Mouse (Mus musculus) heart, embryonic 12.5 days (tissue): ENCODE measurements around the gene Cbfb. TPM values are rescaled to one million over a fixed set of nuclear protein-coding genes. Genes with fewer than 3 reads are reported as not detected.
"Not testable (repeated sequence)": the region's sequence is repeated elsewhere in the genome, so short reads cannot be mapped to it uniquely, and the experiment has no call there.

Experiments used
- ATAC-seq: fragments of 200-750 bp; cut with Nextera tagmentation; 2 replicates; pipeline ENCODE4 v1.8.0; 2017; ENCODE audit warnings: moderate TSS enrichment, moderate library complexity; ENCODE audit not compliant: insufficient number of reproducible peaks, low FRiP score
- H3K27ac ChIP-seq: fragments of 300-500 bp; sonication (generic); 2 replicates; pipeline ENCODE4 v1.5.1; 2016; ENCODE audit warnings: mild to moderate bottlenecking, moderate library complexity; ENCODE audit not compliant: poor library complexity, severe bottlenecking
- H3K27me3 ChIP-seq: fragments of 300-500 bp; sonication (generic); replicated peaks from 2 replicates; pipeline ENCODE4 v1.6.1; 2016; ENCODE audit warnings: mild to moderate bottlenecking, moderate library complexity
- H3K36me3 ChIP-seq: fragments of 300-500 bp; sonication (generic); 2 replicates; pipeline ENCODE4 v1.6.1; 2016; ENCODE audit warnings: mild to moderate bottlenecking, moderate library complexity
- H3K4me1 ChIP-seq: fragments of 300-500 bp; sonication (generic); replicated peaks from 2 replicates; pipeline ENCODE4 v1.6.1; 2016; ENCODE audit warnings: mild to moderate bottlenecking
- H3K4me2 ChIP-seq: fragments of 300-500 bp; sonication (generic); 2 replicates; pipeline ENCODE4 v1.6.1; 2016; ENCODE audit warnings: mild to moderate bottlenecking, moderate library complexity
- H3K4me3 ChIP-seq: fragments of 300-500 bp; sonication (generic); 2 replicates; pipeline ENCODE4 v1.5.1; 2016; ENCODE audit warnings: mild to moderate bottlenecking
- H3K9ac ChIP-seq: fragments of 300-500 bp; sonication (generic); 2 replicates; pipeline ENCODE4 v1.6.1; 2016; ENCODE audit warnings: mild to moderate bottlenecking, moderate library complexity
- H3K9me3 ChIP-seq: fragments of 300-500 bp; sonication (generic); replicated peaks from 2 replicates; pipeline ENCODE4 v1.6.1; 2016; ENCODE audit warnings: mild to moderate bottlenecking, moderate library complexity
- WGBS: fragments of 180-500 bp; shearing (Covaris S2); methylation state at CpG from one replicate; pipeline ENCODE4 v1.1.7; 2016; 5-methylcytosine and 5-hydroxymethylcytosine counted together
- polyA plus RNA-seq: library from polyadenylated mRNA; unstranded; fragments of >200 nt; fragmentation: Nextera tagmentation; extraction: Ambion mirVana; gene quantifications from 2 replicates; pipeline ENCODE4 v1.2.1, GENCODE M21; 2016

Gene Cbfb
- polyA plus RNA-seq, 1 experiment from 2014 or later: 65.3 TPM

DNA sequence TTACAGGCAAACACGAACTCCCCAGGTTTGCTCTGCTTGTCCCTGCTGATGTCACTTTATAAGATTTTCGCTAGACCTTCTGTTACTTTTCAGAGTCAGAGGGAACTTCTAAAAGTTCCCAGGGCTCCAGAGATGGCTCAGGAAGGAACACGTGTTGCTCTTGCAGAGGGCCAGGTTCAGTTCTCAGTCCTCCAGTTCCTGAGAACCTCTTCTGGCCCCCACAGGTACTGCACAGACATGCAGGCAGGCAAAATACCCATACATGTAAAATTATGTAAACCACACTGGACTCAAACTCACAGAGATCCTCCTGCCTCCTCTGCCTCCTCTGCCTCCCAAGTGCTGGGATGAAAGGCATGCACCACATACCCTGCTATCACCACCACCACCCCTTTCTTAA is 12.4 kb upstream of the Cbfb start:
- Histone ChIP-seq H3K27me3 (peaks cover 3% of the 10 kb centered on the region; the same call in 1 of the 2 replicates), H3K27ac (no peak overlapping the region), H3K9ac (no peak overlapping the region), H3K4me2 (no peak overlapping the region), H3K4me1 (peaks cover 4% of the 10 kb centered on the region), H3K9me3 (no peaks in the 10 kb centered on the region), H3K4me3 (no peak overlapping the region), H3K36me3 (no peaks in the 10 kb centered on the region)
- no peak for ATAC-seq
- 65% methylated on average over 3 of the region's 3 CpGs for WGBS

DNA sequence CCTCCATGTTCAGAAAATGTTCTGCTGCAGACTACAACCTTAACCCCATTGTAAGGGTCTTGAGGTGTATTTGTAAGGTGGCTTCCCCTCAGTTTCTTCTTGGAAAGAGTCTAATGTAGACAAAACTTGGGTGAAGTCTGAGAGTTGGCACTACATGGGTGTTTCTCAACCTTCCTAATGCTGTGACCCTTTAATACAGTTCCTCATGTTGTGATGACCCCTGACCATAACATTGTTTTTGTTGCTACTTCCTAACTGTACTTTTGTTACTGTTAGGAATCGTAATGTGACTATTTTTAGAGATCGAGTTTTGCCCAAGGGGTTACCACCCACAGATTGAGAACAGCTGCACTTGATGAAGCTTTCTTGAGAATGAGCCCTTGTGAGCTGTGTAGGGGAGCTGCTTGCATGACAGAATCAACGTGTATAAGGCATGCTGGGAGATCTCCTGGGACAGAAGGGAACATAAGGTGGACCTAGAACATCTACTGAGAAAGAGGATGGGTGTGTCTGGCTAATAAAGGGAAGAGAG is 9.3 kb upstream of the Cbfb start:
- H3K4me1 ChIP-seq: peaks cover 15% of the 10 kb centered on the region
- WGBS: 51% methylated on average over 3 of the region's 3 CpGs
- ATAC-seq: no peak
- 0 out of 2 replicates have a peak, but pooled peaks cover under 1% of the 10 kb centered on the region for H3K27me3 ChIP-seq
- H3K4me3 ChIP-seq: no peak overlapping the region
- H3K9ac ChIP-seq: no peak overlapping the region
- no peaks in the 10 kb centered on the region for H3K36me3 ChIP-seq
- no peak overlapping the region for H3K4me2 ChIP-seq
- no peaks in the 10 kb centered on the region for H3K9me3 ChIP-seq
- no peak overlapping the region for H3K27ac ChIP-seq

DNA sequence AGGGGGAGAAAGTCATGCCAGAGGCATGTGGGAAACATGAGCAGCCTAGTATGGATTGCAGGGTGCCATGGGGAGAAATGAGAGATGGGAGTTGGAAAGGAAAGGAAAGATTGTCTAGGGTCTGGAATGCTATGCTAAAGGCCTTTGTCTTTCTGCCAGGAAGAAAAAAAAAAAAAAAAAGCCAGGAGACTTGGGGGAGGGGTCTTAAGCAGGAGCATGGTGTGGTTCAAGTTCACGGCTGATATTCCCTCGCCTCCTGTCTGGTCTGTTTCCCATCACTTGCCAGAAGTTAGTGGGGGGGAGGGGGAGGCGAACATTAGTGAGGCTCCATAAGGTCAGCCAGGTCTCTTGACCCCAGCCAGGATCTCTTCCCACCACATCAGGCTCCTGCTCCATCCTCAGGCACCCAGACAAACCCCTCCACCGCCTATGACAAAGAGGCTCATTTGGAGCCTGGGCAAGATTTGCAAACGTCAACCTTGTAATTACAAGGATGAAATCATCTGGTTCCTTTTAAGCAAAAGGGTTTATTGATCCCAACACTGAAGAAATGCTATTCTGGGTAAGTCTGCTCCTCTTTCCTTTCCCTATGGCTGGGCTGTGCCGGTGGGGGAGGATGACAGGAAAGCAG is 6.1 kb upstream of the Cbfb start:
- H3K36me3 ChIP-seq: no peaks in the 10 kb centered on the region
- H3K9ac ChIP-seq: no peak overlapping the region
- peaks cover 17% of the 10 kb centered on the region for H3K4me1 ChIP-seq
- H3K27ac ChIP-seq: peak overlapping the region; percentile 66
- 12% methylated on average over 6 of the region's 6 CpGs for WGBS
- ATAC-seq: peak; percentile 57
- no peaks in the 10 kb centered on the region for H3K9me3 ChIP-seq
- H3K27me3 ChIP-seq: no peaks in the 10 kb centered on the region
- H3K4me3 ChIP-seq: no peak overlapping the region
- no peak overlapping the region for H3K4me2 ChIP-seq

DNA sequence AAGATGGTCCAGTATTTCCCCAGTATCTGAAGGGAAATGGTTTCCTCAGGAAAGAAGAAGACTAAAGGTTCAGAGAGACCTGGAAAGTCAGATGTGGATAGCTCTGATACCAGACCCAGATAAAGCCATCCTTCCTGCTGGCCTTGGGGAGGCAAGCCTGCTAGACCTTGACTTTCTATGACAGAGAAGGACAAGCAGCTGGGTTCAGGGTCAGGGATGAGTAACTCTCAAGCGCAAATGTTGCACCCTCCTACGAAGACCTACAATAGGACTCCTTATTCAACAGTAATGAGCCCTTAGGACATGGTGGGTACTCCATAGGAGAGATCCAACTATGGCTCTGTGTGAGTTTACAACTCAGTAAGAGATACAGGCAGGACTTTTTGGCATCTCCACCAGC is 5.3 kb upstream of the Cbfb start:
- ATAC-seq: no peak
- Histone ChIP-seq H3K4me2 (no peak overlapping the region), H3K4me3 (no peak overlapping the region), H3K4me1 (peaks cover 20% of the 10 kb centered on the region), H3K9ac (no peak overlapping the region), H3K27ac (peak overlapping the region; percentile 6; the same call in 1 of the 2 replicates), H3K9me3 (no peaks in the 10 kb centered on the region), H3K36me3 (no peaks in the 10 kb centered on the region), H3K27me3 (no peaks in the 10 kb centered on the region)
- WGBS: 84% methylated on average over 2 of the region's 2 CpGs

DNA sequence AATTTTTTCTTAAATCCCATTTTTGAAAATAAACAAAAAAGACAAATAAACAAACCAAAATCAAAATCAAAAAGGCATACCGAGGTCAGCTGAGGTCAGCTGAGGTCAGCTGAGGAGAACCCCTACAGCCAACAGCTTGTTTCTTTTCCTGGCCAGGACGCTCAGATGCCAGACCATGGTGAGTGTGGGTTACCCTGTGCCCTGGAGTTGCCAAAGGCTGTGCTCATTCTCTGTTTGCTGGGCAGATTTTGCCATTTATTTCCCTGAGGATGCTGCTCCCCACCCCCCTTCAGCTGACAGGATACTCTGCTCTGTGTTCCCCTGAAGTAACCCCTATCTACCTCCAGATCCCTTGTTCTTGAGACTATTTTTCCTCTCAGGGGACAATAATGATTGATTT is 3.4 kb upstream of the Cbfb start:
- no peak overlapping the region for H3K27ac ChIP-seq
- ATAC-seq: no peak
- H3K4me2 ChIP-seq: no peak overlapping the region
- H3K4me1 ChIP-seq: peaks cover 22% of the 10 kb centered on the region
- H3K27me3 ChIP-seq: no peaks in the 10 kb centered on the region
- H3K4me3 ChIP-seq: no peak overlapping the region
- WGBS: 79% methylated on average over 2 of the region's 2 CpGs
- H3K36me3 ChIP-seq: no peaks in the 10 kb centered on the region
- H3K9me3 ChIP-seq: no peaks in the 10 kb centered on the region
- no peak overlapping the region for H3K9ac ChIP-seq

DNA sequence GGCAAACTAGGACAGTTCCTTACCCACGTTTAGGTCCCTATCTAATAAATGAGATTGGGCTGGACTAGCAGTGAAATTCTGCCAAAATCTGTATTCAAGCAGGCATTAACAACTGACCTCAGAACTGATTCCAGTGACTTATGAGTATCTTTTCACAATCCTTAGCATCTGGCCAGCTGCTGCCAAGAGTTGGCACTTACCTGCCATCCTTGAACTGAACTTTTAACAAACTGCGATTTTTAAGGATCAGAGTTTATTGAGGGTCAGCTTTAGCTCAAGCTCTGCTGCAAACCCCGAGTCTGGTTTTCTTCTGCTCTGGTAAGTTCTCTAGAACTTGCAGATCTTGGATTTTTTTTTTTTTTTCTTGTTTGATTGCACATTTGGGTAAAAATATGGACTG is 892 bp upstream of the Cbfb start:
- H3K27ac ChIP-seq: 0 out of 2 replicates have a peak overlapping the region, but pooled peaks have one; percentile 8
- peaks cover 22% of the 10 kb centered on the region for H3K4me1 ChIP-seq
- H3K27me3 ChIP-seq: no peaks in the 10 kb centered on the region
- H3K9ac ChIP-seq: no peak overlapping the region; the same call in 1 of the 2 replicates
- no peak overlapping the region for H3K4me3 ChIP-seq
- H3K9me3 ChIP-seq: no peaks in the 10 kb centered on the region
- no peak for ATAC-seq
- no peak overlapping the region; the same call in 1 of the 2 replicates for H3K4me2 ChIP-seq
- peaks cover under 1% of the 10 kb centered on the region; the same call in 1 of the 2 replicates for H3K36me3 ChIP-seq
- WGBS: 46% methylated on average over 3 of the region's 3 CpGs

DNA sequence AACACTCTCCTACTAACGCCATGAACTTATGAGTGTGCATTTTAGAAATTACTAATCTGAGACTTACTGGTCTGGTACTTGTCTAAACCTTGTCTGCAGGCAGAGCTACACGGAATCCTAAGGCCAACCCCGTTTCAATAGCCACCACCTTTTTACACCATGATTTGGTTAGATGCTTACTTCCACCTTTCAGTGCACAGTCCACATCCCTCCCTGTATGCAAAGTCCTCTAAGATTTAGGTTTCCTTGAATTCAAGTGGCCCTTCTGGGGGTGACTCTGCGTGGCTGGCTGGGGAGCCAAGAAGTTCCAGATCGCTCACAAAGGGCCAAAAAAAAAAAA is 463 bp upstream of the Cbfb start:
- H3K9ac ChIP-seq: peak overlapping the region; percentile 95
- peak overlapping the region; percentile 67 for H3K4me2 ChIP-seq
- WGBS: 1% methylated on average over 5 of the region's 5 CpGs
- peak overlapping the region; percentile 97 for H3K27ac ChIP-seq
- no peaks in the 10 kb centered on the region for H3K27me3 ChIP-seq
- H3K36me3 ChIP-seq: peaks cover 5% of the 10 kb centered on the region
- H3K4me1 ChIP-seq: peaks cover 18% of the 10 kb centered on the region
- H3K9me3 ChIP-seq: no peaks in the 10 kb centered on the region
- peak overlapping the region; percentile 75 for H3K4me3 ChIP-seq
- peak; percentile 27 for ATAC-seq

DNA sequence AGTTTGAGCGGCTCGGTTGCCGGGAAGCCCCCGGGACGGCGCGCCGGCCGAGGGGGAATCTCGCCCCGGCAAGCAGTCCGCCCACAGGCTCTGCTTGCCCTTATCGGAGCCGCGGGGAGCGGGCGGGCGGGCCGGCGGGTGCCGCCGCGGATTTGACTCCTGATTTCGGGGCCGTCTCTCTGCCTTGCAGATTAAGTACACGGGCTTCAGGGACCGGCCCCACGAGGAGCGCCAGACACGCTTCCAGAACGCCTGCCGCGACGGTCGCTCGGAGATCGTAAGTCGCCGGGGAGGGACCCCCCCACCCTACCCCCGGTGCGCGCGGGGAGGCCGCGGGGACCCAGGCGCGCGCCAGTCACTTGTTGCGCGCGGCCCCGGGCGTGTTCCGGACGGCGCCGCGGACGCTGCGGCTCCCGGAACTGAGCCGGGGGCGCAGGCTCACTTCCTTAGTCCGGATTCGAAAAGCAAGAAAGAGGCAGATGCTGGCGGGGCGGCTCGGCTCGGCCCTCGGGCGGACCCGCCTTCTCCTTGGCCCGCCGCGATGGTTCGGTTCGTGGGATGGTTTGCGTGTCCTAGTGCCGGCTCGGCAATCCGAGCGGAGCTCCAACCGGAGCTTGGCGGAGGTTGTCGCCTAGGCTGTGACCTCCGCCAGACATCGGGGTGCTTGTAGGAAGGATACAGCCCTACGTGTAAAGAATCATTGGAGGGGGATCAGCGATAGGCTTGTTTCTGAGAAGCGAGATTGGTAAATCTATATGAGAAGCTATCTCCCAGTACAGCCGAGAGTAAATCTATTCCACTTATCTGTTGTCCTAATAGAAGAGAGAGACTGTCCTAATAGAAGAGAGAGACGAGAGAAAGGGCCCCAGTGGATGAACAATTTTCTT is 885 bp downstream of the Cbfb start:
- under 1% methylated on average over 89 of the region's 92 CpGs for WGBS

DNA sequence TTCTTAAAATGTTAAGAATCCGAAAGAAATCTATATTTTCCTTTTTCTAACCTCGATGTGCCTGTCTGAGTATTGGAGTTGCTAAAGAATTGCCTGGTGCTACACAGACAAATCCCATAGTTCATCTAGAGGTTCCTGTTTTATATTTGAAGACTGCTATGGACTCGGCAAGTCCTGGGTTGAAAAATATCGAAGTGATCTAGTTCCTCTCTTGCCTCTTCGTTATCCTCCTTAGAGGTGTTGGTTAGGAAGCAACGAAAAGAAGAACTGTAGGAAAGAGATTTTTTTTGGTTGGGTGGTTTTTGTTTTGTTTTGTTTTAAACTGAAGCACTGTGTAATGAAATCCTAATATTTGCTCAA is 1.5 kb downstream of the Cbfb start:
- H3K27ac ChIP-seq: no peak overlapping the region

More for the DNA sequence above, 885 bp downstream of the Cbfb start:
- Histone ChIP-seq H3K9ac (peak overlapping the region; percentile 95), H3K36me3 (peaks cover 14% of the 10 kb centered on the region), H3K4me2 (peak overlapping the region; percentile 67), H3K27me3 (no peaks in the 10 kb centered on the region), H3K9me3 (no peaks in the 10 kb centered on the region), H3K27ac (peak overlapping the region; percentile 97), H3K4me3 (peak overlapping the region; percentile 75), H3K4me1 (peaks cover 18% of the 10 kb centered on the region)
- ATAC-seq: peak; percentile 65

DNA sequence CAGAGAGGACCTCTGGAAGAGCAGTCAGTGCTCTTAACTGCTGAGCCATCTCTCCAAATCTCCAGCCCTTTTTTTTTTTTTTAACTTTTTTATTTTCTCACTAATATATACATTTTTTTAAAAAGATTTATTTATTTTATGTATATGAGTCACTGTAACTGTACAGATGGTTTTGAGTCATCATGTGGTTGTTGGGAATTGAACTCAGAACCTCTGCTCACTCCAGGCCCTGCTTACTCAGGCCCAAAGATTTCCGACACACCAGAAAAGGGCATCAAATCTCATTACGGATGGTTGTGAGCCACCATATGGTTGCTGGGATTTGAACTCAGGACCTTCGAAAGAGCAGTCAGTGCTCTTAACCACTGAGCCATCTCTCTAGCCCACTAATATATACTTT is 4.8 kb downstream of the Cbfb start:
- peaks cover 13% of the 10 kb centered on the region for H3K4me1 ChIP-seq
- not testable (repeated sequence) for H3K4me2 ChIP-seq, H3K9me3 ChIP-seq, H3K27ac ChIP-seq, ATAC-seq, H3K27me3 ChIP-seq, H3K9ac ChIP-seq, H3K4me3 ChIP-seq
- 90% methylated on average over 3 of the region's 3 CpGs for WGBS
- peaks cover 31% of the 10 kb centered on the region for H3K36me3 ChIP-seq

More for the DNA sequence above, 1.5 kb downstream of the Cbfb start:
- Histone ChIP-seq H3K36me3 (peaks cover 20% of the 10 kb centered on the region), H3K4me3 (peak overlapping the region; percentile 75), H3K27me3 (no peaks in the 10 kb centered on the region), H3K9me3 (no peaks in the 10 kb centered on the region), H3K9ac (peak overlapping the region; percentile 95), H3K4me1 (peaks cover 18% of the 10 kb centered on the region), H3K4me2 (peak overlapping the region; percentile 67)
- no peak for ATAC-seq
- WGBS: 32% methylated on average over 6 of the region's 6 CpGs

DNA sequence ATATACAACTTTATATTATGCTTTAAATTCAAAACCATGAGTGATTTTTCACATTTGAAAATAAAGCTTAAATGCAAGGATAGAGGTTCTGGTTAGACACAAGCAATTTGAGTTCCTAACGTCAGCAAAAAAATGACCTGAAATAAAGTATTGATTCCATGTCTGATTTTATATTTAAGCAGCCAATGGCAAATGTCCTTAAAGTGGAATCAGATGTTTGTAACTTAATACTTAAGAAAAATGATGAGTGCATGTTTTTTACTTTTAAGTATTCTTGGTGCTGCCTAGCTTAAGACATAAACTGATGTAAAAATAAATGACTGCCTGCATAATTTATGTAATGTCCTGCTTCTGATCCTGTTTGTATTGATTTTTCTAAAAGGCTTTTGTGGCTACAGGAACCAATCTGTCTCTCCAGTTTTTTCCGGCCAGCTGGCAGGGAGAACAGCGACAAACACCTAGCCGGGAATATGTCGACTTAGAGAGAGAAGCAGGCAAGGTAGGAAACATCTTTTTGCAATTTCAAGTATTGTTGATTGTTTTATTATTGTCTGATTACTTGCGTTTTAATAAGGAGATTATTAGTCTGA is 7.8 kb downstream of the Cbfb start:
- no peaks in the 10 kb centered on the region for H3K27me3 ChIP-seq
- H3K36me3 ChIP-seq: peaks cover 44% of the 10 kb centered on the region
- 88% methylated on average over 6 of the region's 6 CpGs for WGBS

More for the DNA sequence above, 7.8 kb downstream of the Cbfb start:
- Histone ChIP-seq H3K4me3 (no peak overlapping the region), H3K27ac (no peak overlapping the region), H3K4me2 (no peak overlapping the region), H3K9me3 (no peaks in the 10 kb centered on the region), H3K4me1 (0 out of 2 replicates have a peak, but pooled peaks cover 9% of the 10 kb centered on the region), H3K9ac (no peak overlapping the region)
- no peak for ATAC-seq
